Mouse (Mus musculus): ENCODE measurements around the gene Gm5134. TPM values are rescaled to one million over a fixed set of nuclear protein-coding genes. Genes with fewer than 3 reads are reported as not detected.
A peak's percentile ranks its signal among the peaks of the same experiment; 100 is the strongest.

The Gm5134 gene
- polyA plus RNA-seq, 1 experiment from 2014 or later = not detected

GRCm38 (mm10) chr10:75930304-75930703, 24.0 kb upstream of the Gm5134 start:
- Histone ChIP-seq H3K4me3 (replicated peaks) (no peak overlapping the region), H3K9ac (replicated peaks) (no peak overlapping the region), H3K27me3 (replicated peaks) (no peaks in the 10 kb centered on the region; the same call in 1 of the 2 replicates), H3K27ac (replicated peaks) (no peak overlapping the region), H3K36me3 (no peaks in the 10 kb centered on the region), H3K9me3 (replicated peaks) (no peaks in the 10 kb centered on the region), H3K4me1 (peaks cover 40% of the 10 kb centered on the region), H3K4me2 (peak overlapping the region; percentile 92; the same call in 1 of the 2 replicates)
- no peak for ATAC-seq (ENCODE audit: low FRiP score)
- WGBS = 26% methylated on average over 6 of the region's 6 CpGs

GRCm38 (mm10) chr10:75931311-75931710, 23.0 kb upstream of the Gm5134 start:
- Histone ChIP-seq H3K4me3 (replicated peaks) (peak overlapping the region; percentile 49), H3K4me2 (peak overlapping the region; percentile 92), H3K9me3 (replicated peaks) (no peaks in the 10 kb centered on the region), H3K27ac (replicated peaks) (no peak overlapping the region), H3K4me1 (peaks cover 50% of the 10 kb centered on the region), H3K27me3 (replicated peaks) (no peaks in the 10 kb centered on the region; the same call in 1 of the 2 replicates), H3K36me3 (no peaks in the 10 kb centered on the region), H3K9ac (replicated peaks) (peak overlapping the region; percentile 64)
- WGBS = 28% methylated on average over 7 of the region's 7 CpGs
- ATAC-seq (ENCODE audit: low FRiP score) = no peak

GRCm38 (mm10) chr10:75932081-75932678, 22.1 kb upstream of the Gm5134 start:
- Histone ChIP-seq H3K36me3 (no peaks in the 10 kb centered on the region), H3K27me3 (replicated peaks) (peaks cover 5% of the 10 kb centered on the region; the same call in 1 of the 2 replicates), H3K27ac (replicated peaks) (peak overlapping the region; percentile 19; the same call in 1 of the 2 replicates), H3K9me3 (replicated peaks) (no peaks in the 10 kb centered on the region), H3K4me3 (replicated peaks) (peak overlapping the region; percentile 49), H3K4me2 (peak overlapping the region; percentile 92), H3K4me1 (peaks cover 56% of the 10 kb centered on the region), H3K9ac (replicated peaks) (peak overlapping the region; percentile 64)
- ATAC-seq (ENCODE audit: low FRiP score) = peak; percentile 21; the same call in 1 of the 2 replicates
- WGBS = under 1% methylated on average over 40 of the region's 44 CpGs

- Histone ChIP-seq H3K4me1 (peaks cover 61% of the 10 kb centered on the region), H3K4me2 (peak within 1 kb of the TSS; percentile 92), H3K9ac (replicated peaks) (peak within 1 kb of the TSS; percentile 64), H3K27ac (replicated peaks) (peak within 1 kb of the TSS; percentile 19; the same call in 1 of the 2 replicates), H3K9me3 (replicated peaks) (no peaks in the 10 kb centered on the region), H3K27me3 (replicated peaks) (peaks cover 5% of the 10 kb centered on the region; the same call in 1 of the 2 replicates), H3K36me3 (no peaks in the 10 kb centered on the region), H3K4me3 (replicated peaks) (peak within 1 kb of the TSS; percentile 49)
- no peak for ATAC-seq (ENCODE audit: low FRiP score)
- WGBS = 28% methylated on average over 6 of the region's 6 CpGs
These were observed 21.4 kb upstream of the Gm5134 start, which contains the start of gene Chchd10 for GRCm38 (mm10) chr10:75932891-75933290. Gene Chchd10, plus strand, starts transcription at chr10:75933130.

- Histone ChIP-seq H3K36me3 (no peaks in the 10 kb centered on the region), H3K4me2 (peak overlapping the region; percentile 91), H3K9me3 (replicated peaks) (no peaks in the 10 kb centered on the region), H3K9ac (replicated peaks) (no peak overlapping the region), H3K27ac (replicated peaks) (no peak overlapping the region), H3K27me3 (replicated peaks) (peaks cover 5% of the 10 kb centered on the region; the same call in 1 of the 2 replicates), H3K4me1 (peaks cover 60% of the 10 kb centered on the region), H3K4me3 (replicated peaks) (peak overlapping the region; percentile 64)
- ATAC-seq (ENCODE audit: low FRiP score) = no peak
- WGBS = 74% methylated on average over 1 of the region's 1 CpGs
These were observed 19.3 kb upstream of the Gm5134 start for GRCm38 (mm10) chr10:75934991-75935390.

- Histone ChIP-seq H3K27ac (replicated peaks) (peak within 1 kb of the TSS; percentile 79), H3K4me3 (replicated peaks) (peak within 1 kb of the TSS; percentile 64), H3K9me3 (replicated peaks) (no peaks in the 10 kb centered on the region), H3K9ac (replicated peaks) (peak within 1 kb of the TSS; percentile 64), H3K27me3 (replicated peaks) (peaks cover 5% of the 10 kb centered on the region; the same call in 1 of the 2 replicates), H3K4me2 (peak within 1 kb of the TSS; percentile 91), H3K36me3 (no peaks in the 10 kb centered on the region), H3K4me1 (peaks cover 50% of the 10 kb centered on the region)
- peak; percentile 85 for ATAC-seq (ENCODE audit: low FRiP score)
- WGBS = 3% methylated on average over 48 of the region's 51 CpGs
These were observed 18.4 kb upstream of the Gm5134 start, which contains the start of gene Mmp11 for GRCm38 (mm10) chr10:75935680-75936541. Gene Mmp11, minus strand, starts transcription at chr10:75936496.

GRCm38 (mm10) chr10:75936909-75937667, 17.2 kb upstream of the Gm5134 start:
- Histone ChIP-seq H3K27me3 (replicated peaks) (peaks cover 5% of the 10 kb centered on the region; the same call in 1 of the 2 replicates), H3K9ac (replicated peaks) (no peak overlapping the region), H3K4me1 (peaks cover 39% of the 10 kb centered on the region), H3K4me3 (replicated peaks) (peak overlapping the region; percentile 64), H3K4me2 (peak overlapping the region; percentile 91), H3K36me3 (no peaks in the 10 kb centered on the region), H3K9me3 (replicated peaks) (no peaks in the 10 kb centered on the region), H3K27ac (replicated peaks) (no peak overlapping the region)
- 42% methylated on average over 18 of the region's 18 CpGs for WGBS
- no peak for ATAC-seq (ENCODE audit: low FRiP score)

- Histone ChIP-seq H3K4me1 (peaks cover 29% of the 10 kb centered on the region), H3K9me3 (replicated peaks) (no peaks in the 10 kb centered on the region), H3K9ac (replicated peaks) (no peak overlapping the region), H3K36me3 (no peaks in the 10 kb centered on the region), H3K4me2 (peak overlapping the region; percentile 91), H3K27me3 (replicated peaks) (peaks cover 5% of the 10 kb centered on the region; the same call in 1 of the 2 replicates), H3K27ac (replicated peaks) (no peak overlapping the region), H3K4me3 (replicated peaks) (0 out of 2 replicates have a peak overlapping the region, but pooled peaks have one; percentile 6)
- 52% methylated on average over 10 of the region's 10 CpGs for WGBS
- ATAC-seq (ENCODE audit: low FRiP score) = no peak
These were observed 16.3 kb upstream of the Gm5134 start for GRCm38 (mm10) chr10:75937851-75938643.

GRCm38 (mm10) chr10:75939481-75940234, 14.7 kb upstream of the Gm5134 start:
- H3K36me3 ChIP-seq = no peaks in the 10 kb centered on the region
- H3K4me2 ChIP-seq = no peak overlapping the region
- H3K4me3 ChIP-seq (replicated peaks) = no peak overlapping the region
- H3K4me1 ChIP-seq = peaks cover 37% of the 10 kb centered on the region
- no peak for ATAC-seq (ENCODE audit: low FRiP score)
- H3K9ac ChIP-seq (replicated peaks) = no peak overlapping the region
- peaks cover 5% of the 10 kb centered on the region; the same call in 1 of the 2 replicates for H3K27me3 ChIP-seq (replicated peaks)
- 53% methylated on average over 9 of the region's 9 CpGs for WGBS
- no peak overlapping the region for H3K27ac ChIP-seq (replicated peaks)
- H3K9me3 ChIP-seq (replicated peaks) = no peaks in the 10 kb centered on the region

GRCm38 (mm10) chr10:75940520-75940919, 13.8 kb upstream of the Gm5134 start, which contains the start of gene Gm867:
Gene Gm867, minus strand, starts transcription at chr10:75940672.
- ATAC-seq (ENCODE audit: low FRiP score) = no peak
- Histone ChIP-seq H3K36me3 (no peaks in the 10 kb centered on the region), H3K27me3 (replicated peaks) (peaks cover 5% of the 10 kb centered on the region; the same call in 1 of the 2 replicates), H3K4me3 (replicated peaks) (no peak within 1 kb of the TSS), H3K9ac (replicated peaks) (no peak within 1 kb of the TSS), H3K4me1 (peaks cover 31% of the 10 kb centered on the region), H3K9me3 (replicated peaks) (no peaks in the 10 kb centered on the region), H3K4me2 (no peak within 1 kb of the TSS), H3K27ac (replicated peaks) (no peak within 1 kb of the TSS)
- 85% methylated on average over 5 of the region's 5 CpGs for WGBS

Data from neural tube, embryonic 15.5 days (tissue).